Mouse (Mus musculus) C2C12 (cell line): ENCODE measurements around the gene Ppp1cb. TPM values are rescaled to one million over a fixed set of nuclear protein-coding genes. Genes with fewer than 3 reads are reported as not detected.

Experiments
- H3K27me3 ChIP-seq: one replicate; pipeline ENCODE4 v1.6.1; 2011; ENCODE audit not compliant: control insufficient read depth, insufficient read depth, insufficient read length
- H3K36me3 ChIP-seq: one replicate; pipeline ENCODE4 v1.6.1; 2011; ENCODE audit not compliant: control insufficient read depth, insufficient read depth
- H3K4me3 ChIP-seq: one replicate; pipeline ENCODE4 v1.5.1; 2011; ENCODE audit warnings: mild to moderate bottlenecking, control low read depth; ENCODE audit not compliant: poor library complexity, insufficient read depth, severe bottlenecking
- H3K79me2 ChIP-seq: one replicate; pipeline ENCODE4 v1.6.1; 2011; ENCODE audit not compliant: control insufficient read depth, insufficient read depth
- H3K79me3 ChIP-seq: one replicate; pipeline ENCODE4 v1.6.1; 2011; ENCODE audit warnings: low read depth, control low read depth
- H3ac ChIP-seq: one replicate; pipeline ENCODE3; 2011; ENCODE audit warnings: low read depth; ENCODE audit not compliant: control insufficient read depth, insufficient read length
- CEBPB ChIP-seq: IDR thresholded peaks from one replicate; pipeline ENCODE4 v1.6.1; 2011; ENCODE audit warnings: low read depth, mild to moderate bottlenecking, control low read depth, moderate library complexity
- CTCF ChIP-seq: IDR thresholded peaks from one replicate; pipeline ENCODE4 v1.5.1; 2011; ENCODE audit not compliant: control insufficient read depth, insufficient read depth, insufficient read length
- FOSL1 ChIP-seq: IDR thresholded peaks from one replicate; pipeline ENCODE4 v1.8.0; 2011; ENCODE audit warnings: mild to moderate bottlenecking, low read length; ENCODE audit not compliant: poor library complexity, insufficient read depth, severe bottlenecking
- MAX ChIP-seq: IDR thresholded peaks from one replicate; pipeline ENCODE4 v1.6.1; 2011; ENCODE audit warnings: mild to moderate bottlenecking, control low read depth
- MYOD1 ChIP-seq: IDR thresholded peaks from one replicate; pipeline ENCODE4 v1.6.1; 2011; ENCODE audit warnings: low read depth; ENCODE audit not compliant: control insufficient read depth, insufficient read length
- MYOG ChIP-seq: IDR thresholded peaks from one replicate; pipeline ENCODE4 v1.6.1; 2011; ENCODE audit not compliant: control insufficient read depth, insufficient read length; ENCODE audit errors: extremely low read depth
- USF1 ChIP-seq: IDR thresholded peaks from one replicate; pipeline ENCODE4 v1.6.1; 2011; ENCODE audit warnings: low read depth, mild to moderate bottlenecking, control low read depth, moderate library complexity
- polyA plus RNA-seq: library from polyadenylated mRNA; unstranded; fragments of >200 nt; fragmentation: generic; extraction: Trizol; gene quantifications from one replicate; pipeline ENCODE4 v1.2.1, GENCODE M21; 2012; ENCODE audit warnings: missing spikeins

Gene Ppp1cb
- polyA plus RNA-seq, 1 experiment: 37.9 TPM

DNA sequence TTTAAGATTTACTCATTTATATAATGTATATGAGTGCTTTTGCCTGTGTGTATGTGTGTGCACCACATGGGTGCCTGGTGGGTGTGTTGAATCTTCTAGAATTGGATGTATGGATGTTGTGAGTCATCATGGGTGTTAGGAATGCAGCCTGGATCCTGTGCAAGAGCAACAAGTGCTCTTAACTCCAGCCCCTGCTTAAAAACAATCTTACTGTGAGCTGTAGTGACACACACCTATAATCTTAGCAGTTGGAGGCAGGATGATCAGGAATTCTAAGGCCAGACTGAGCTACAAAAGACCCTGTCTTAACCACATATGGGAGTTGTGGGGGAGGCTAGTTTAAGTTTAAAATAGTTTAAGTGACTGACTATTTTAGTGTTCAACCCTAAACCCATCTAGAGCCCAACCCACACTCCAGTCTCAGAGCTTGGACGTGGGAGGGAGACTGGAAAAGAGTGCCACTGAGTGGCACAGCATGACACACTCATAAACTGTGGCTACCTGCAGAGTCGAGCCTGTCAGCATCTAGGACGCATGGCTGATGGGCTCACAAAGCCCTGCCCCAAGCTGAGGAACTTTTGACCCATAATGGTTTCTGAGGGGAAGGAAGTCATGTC, 35.5 kb downstream of the Ppp1cb start:
- H3K36me3 ChIP-seq: peaks cover 60% of the 10 kb centered on the region

GRCm38 (mm10) chr5:32508766-32509165, 50.1 kb downstream of the Ppp1cb start:
- no peaks in the 10 kb centered on the region for H3K27me3 ChIP-seq

More for the DNA sequence above, 35.5 kb downstream of the Ppp1cb start:
- H3K79me2 ChIP-seq: peaks cover 27% of the 10 kb centered on the region
- peaks cover 9% of the 10 kb centered on the region for H3K79me3 ChIP-seq
- no peaks in the 10 kb centered on the region for H3K27me3 ChIP-seq
- no peak for TF ChIP-seq MYOG
- TF ChIP-seq MYOD1: no peak
- TF ChIP-seq CTCF: no peak
- no peak for TF ChIP-seq MAX
- TF ChIP-seq FOSL1: no peak
- TF ChIP-seq USF1: no peak
- no peak for TF ChIP-seq CEBPB
- H3K4me3 ChIP-seq: no peak overlapping the region
- no peak overlapping the region for H3ac ChIP-seq

GRCm38 (mm10) chr5:32520381-32520780, 61.7 kb downstream of the Ppp1cb start:
- no peak for TF ChIP-seq MAX
- no peak for TF ChIP-seq MYOD1
- TF ChIP-seq CEBPB: no peak
- TF ChIP-seq USF1: no peak
- no peak for TF ChIP-seq MYOG
- no peak for TF ChIP-seq CTCF
- no peak for TF ChIP-seq FOSL1
- H3K79me3 ChIP-seq: no peaks in the 10 kb centered on the region
- no peaks in the 10 kb centered on the region for H3K27me3 ChIP-seq
- H3K4me3 ChIP-seq: no peak overlapping the region
- no peak overlapping the region for H3ac ChIP-seq
- no peaks in the 10 kb centered on the region for H3K36me3 ChIP-seq
- H3K79me2 ChIP-seq: no peaks in the 10 kb centered on the region

More at GRCm38 (mm10) chr5:32508766-32509165, 50.1 kb downstream of the Ppp1cb start:
- Histone ChIP-seq H3K4me3 (no peak overlapping the region), H3K36me3 (peaks cover 2% of the 10 kb centered on the region), H3ac (no peak overlapping the region), H3K79me2 (no peaks in the 10 kb centered on the region), H3K79me3 (no peaks in the 10 kb centered on the region)
- TF ChIP-seq MYOG: no peak
- no peak for TF ChIP-seq CEBPB
- no peak for TF ChIP-seq CTCF
- TF ChIP-seq MAX: no peak
- TF ChIP-seq MYOD1: no peak

- Histone ChIP-seq H3ac (no peak overlapping the region), H3K36me3 (no peaks in the 10 kb centered on the region), H3K4me3 (no peak overlapping the region), H3K79me3 (no peaks in the 10 kb centered on the region), H3K27me3 (peaks cover 8% of the 10 kb centered on the region), H3K79me2 (no peaks in the 10 kb centered on the region)
- TF ChIP-seq MAX (no peak), MYOD1 (no peak), USF1 (no peak), CEBPB (no peak), FOSL1 (no peak), MYOG (no peak)
Observed at GRCm38 (mm10) chr5:32549449-32549848, 90.8 kb downstream of the Ppp1cb start.

- Histone ChIP-seq H3K79me2 (no peaks in the 10 kb centered on the region), H3K79me3 (no peaks in the 10 kb centered on the region), H3K36me3 (no peaks in the 10 kb centered on the region), H3K27me3 (no peaks in the 10 kb centered on the region), H3ac (no peak overlapping the region), H3K4me3 (no peak overlapping the region)
- TF ChIP-seq MAX (no peak), FOSL1 (no peak), MYOD1 (no peak), CEBPB (no peak), USF1 (no peak), CTCF (no peak), MYOG (no peak)
Observed at GRCm38 (mm10) chr5:32564697-32565096, 106.1 kb downstream of the Ppp1cb start.

Other genes with a start within 250 kb of the Ppp1cb start
- gene Plb1, start 226.1 kb upstream of the Ppp1cb start, polyA plus RNA-seq: not detected
- gene Yes1, start 152.3 kb downstream of the Ppp1cb start, polyA plus RNA-seq: 2.5 TPM